Mouse (Mus musculus) embryonic facial prominence, embryonic 15.5 days (tissue): ENCODE measurements around the gene Sys1. TPM values are rescaled to one million over a fixed set of nuclear protein-coding genes. Genes with fewer than 3 reads are reported as not detected.

Experiments
- ATAC-seq: fragments of 200-750 bp; cut with Nextera tagmentation; 2 replicates; pipeline ENCODE4 v1.8.0; 2017; ENCODE audit warnings: low read depth, moderate TSS enrichment; ENCODE audit not compliant: insufficient number of reproducible peaks, low FRiP score, low TSS enrichment
- H3K27ac ChIP-seq: fragments of 300-500 bp; sonication (generic); replicated peaks from 2 replicates; pipeline ENCODE4 v1.5.1; 2015; ENCODE audit warnings: mild to moderate bottlenecking, inconsistent platforms
- H3K27me3 ChIP-seq: fragments of 300-500 bp; sonication (generic); 2 replicates; pipeline ENCODE4 v1.6.1; 2015; ENCODE audit warnings: inconsistent platforms
- H3K36me3 ChIP-seq: fragments of 300-500 bp; sonication (generic); 2 replicates; pipeline ENCODE4 v1.6.1; 2015; ENCODE audit warnings: mild to moderate bottlenecking, inconsistent platforms
- H3K4me1 ChIP-seq: fragments of 300-500 bp; sonication (generic); 2 replicates; pipeline ENCODE4 v1.6.1; 2015; ENCODE audit warnings: inconsistent platforms
- H3K4me2 ChIP-seq: fragments of 300-500 bp; sonication (generic); replicated peaks from 2 replicates; pipeline ENCODE4 v1.6.1; 2015; ENCODE audit warnings: mild to moderate bottlenecking, inconsistent platforms
- H3K4me3 ChIP-seq: fragments of 300-500 bp; sonication (generic); replicated peaks from 2 replicates; pipeline ENCODE4 v1.5.1; 2015; ENCODE audit warnings: mild to moderate bottlenecking, inconsistent platforms
- H3K9ac ChIP-seq: fragments of 300-500 bp; sonication (generic); 2 replicates; pipeline ENCODE4 v1.6.1; 2015; ENCODE audit warnings: inconsistent platforms
- H3K9me3 ChIP-seq: fragments of 300-500 bp; sonication (generic); replicated peaks from 2 replicates; pipeline ENCODE4 v1.6.1; 2016; ENCODE audit warnings: inconsistent platforms
- WGBS: fragments of 180-500 bp; shearing (Covaris S2); methylation state at CpG from one replicate; pipeline ENCODE4 v1.1.7; 2015; 5-methylcytosine and 5-hydroxymethylcytosine counted together
- polyA plus RNA-seq: library from polyadenylated mRNA; unstranded; fragments of >200 nt; fragmentation: Nextera tagmentation; extraction: Ambion mirVana; gene quantifications from 2 replicates; pipeline ENCODE4 v1.2.1, GENCODE M21; 2015

Gene Sys1
- polyA plus RNA-seq, 1 experiment from 2014 or later: 66.3 TPM

GRCm38 (mm10) chr2:164453887-164454500 lies 2.8 kb upstream of the Sys1 start:
- 58% methylated on average over 7 of the region's 7 CpGs for WGBS
- peaks cover 47% of the 10 kb centered on the region for H3K4me1 ChIP-seq
- ATAC-seq: no peak

GRCm38 (mm10) chr2:164454846-164455245 lies 1.9 kb upstream of the Sys1 start:
- Histone ChIP-seq H3K36me3 (no peaks in the 10 kb centered on the region), H3K4me3 (no peak overlapping the region), H3K27ac (no peak overlapping the region), H3K9me3 (no peaks in the 10 kb centered on the region), H3K4me2 (no peak overlapping the region), H3K9ac (no peak overlapping the region), H3K4me1 (peaks cover 47% of the 10 kb centered on the region), H3K27me3 (no peaks in the 10 kb centered on the region)
- WGBS: 61% methylated on average over 10 of the region's 10 CpGs
- ATAC-seq: no peak

More at GRCm38 (mm10) chr2:164453887-164454500, 2.8 kb upstream of the Sys1 start:
- Histone ChIP-seq H3K4me3 (no peak overlapping the region), H3K27me3 (no peaks in the 10 kb centered on the region), H3K9me3 (no peaks in the 10 kb centered on the region), H3K36me3 (no peaks in the 10 kb centered on the region), H3K27ac (no peak overlapping the region), H3K4me2 (no peak overlapping the region), H3K9ac (no peak overlapping the region)

GRCm38 (mm10) chr2:164455421-164456190 lies 1.2 kb upstream of the Sys1 start:
- no peak overlapping the region for H3K4me3 ChIP-seq
- H3K4me2 ChIP-seq: no peak overlapping the region
- no peak for ATAC-seq
- 47% methylated on average over 6 of the region's 6 CpGs for WGBS
- H3K27ac ChIP-seq: no peak overlapping the region
- no peaks in the 10 kb centered on the region for H3K27me3 ChIP-seq
- no peaks in the 10 kb centered on the region for H3K36me3 ChIP-seq
- H3K9me3 ChIP-seq: no peaks in the 10 kb centered on the region
- H3K4me1 ChIP-seq: peaks cover 47% of the 10 kb centered on the region
- H3K9ac ChIP-seq: no peak overlapping the region

GRCm38 (mm10) chr2:164456413-164456812 lies 351 bp upstream of the Sys1 start:
- no peak overlapping the region for H3K9ac ChIP-seq
- no peak for ATAC-seq
- H3K4me1 ChIP-seq: peaks cover 47% of the 10 kb centered on the region
- no peak overlapping the region for H3K27ac ChIP-seq
- WGBS: 85% methylated on average over 1 of the region's 1 CpGs
- no peaks in the 10 kb centered on the region for H3K9me3 ChIP-seq
- H3K36me3 ChIP-seq: no peaks in the 10 kb centered on the region
- H3K27me3 ChIP-seq: no peaks in the 10 kb centered on the region
- no peak overlapping the region for H3K4me3 ChIP-seq
- 0 out of 2 replicates have a peak overlapping the region, but pooled peaks have one; percentile 38 for H3K4me2 ChIP-seq

- WGBS: 63% methylated on average over 7 of the region's 7 CpGs
- Histone ChIP-seq H3K27me3 (no peaks in the 10 kb centered on the region), H3K4me2 (no peak overlapping the region), H3K36me3 (peaks cover under 1% of the 10 kb centered on the region; the same call in 1 of the 2 replicates), H3K9ac (no peak overlapping the region), H3K9me3 (no peaks in the 10 kb centered on the region), H3K4me1 (peaks cover 49% of the 10 kb centered on the region), H3K4me3 (no peak overlapping the region), H3K27ac (no peak overlapping the region)
- no peak for ATAC-seq
These were observed 1.2 kb downstream of the Sys1 start for GRCm38 (mm10) chr2:164457942-164458341.

- H3K9me3 ChIP-seq: no peaks in the 10 kb centered on the region
- 84% methylated on average over 8 of the region's 8 CpGs for WGBS
- no peaks in the 10 kb centered on the region for H3K27me3 ChIP-seq
- H3K4me3 ChIP-seq: no peak overlapping the region
- no peak overlapping the region for H3K27ac ChIP-seq
- ATAC-seq: no peak
- peaks cover 7% of the 10 kb centered on the region; the same call in 1 of the 2 replicates for H3K36me3 ChIP-seq
- H3K4me1 ChIP-seq: peaks cover 46% of the 10 kb centered on the region
- no peak overlapping the region for H3K9ac ChIP-seq
- no peak overlapping the region for H3K4me2 ChIP-seq
These were observed 1.8 kb downstream of the Sys1 start for GRCm38 (mm10) chr2:164458535-164458934.

GRCm38 (mm10) chr2:164460745-164461551 lies 4.2 kb downstream of the Sys1 start, which contains the start of gene Gm20458:
Gm20458 (plus strand) TSS chr2:164460967.
- peak within 1 kb of the TSS; percentile 68 for H3K4me2 ChIP-seq
- H3K4me1 ChIP-seq: peaks cover 33% of the 10 kb centered on the region
- peak within 1 kb of the TSS; percentile 77 for H3K27ac ChIP-seq
- H3K9me3 ChIP-seq: no peaks in the 10 kb centered on the region
- peaks cover 28% of the 10 kb centered on the region for H3K36me3 ChIP-seq
- H3K27me3 ChIP-seq: no peaks in the 10 kb centered on the region
- peak within 1 kb of the TSS; percentile 58 for H3K4me3 ChIP-seq
- WGBS: under 1% methylated on average over 76 of the region's 79 CpGs
- peak; percentile 98 for ATAC-seq
- H3K9ac ChIP-seq: peak within 1 kb of the TSS; percentile 66

GRCm38 (mm10) chr2:164465161-164465560 lies 8.4 kb downstream of the Sys1 start:
- ATAC-seq: no peak

GRCm38 (mm10) chr2:164466787-164467186 lies 10.0 kb downstream of the Sys1 start:
- no peak for ATAC-seq
- H3K27ac ChIP-seq: no peak overlapping the region
- peaks cover 31% of the 10 kb centered on the region for H3K36me3 ChIP-seq
- no peak overlapping the region for H3K4me3 ChIP-seq
- peaks cover 17% of the 10 kb centered on the region for H3K4me1 ChIP-seq
- WGBS: 69% methylated on average over 5 of the region's 5 CpGs
- no peaks in the 10 kb centered on the region for H3K9me3 ChIP-seq
- H3K4me2 ChIP-seq: no peak overlapping the region
- no peaks in the 10 kb centered on the region for H3K27me3 ChIP-seq
- H3K9ac ChIP-seq: no peak overlapping the region

More at GRCm38 (mm10) chr2:164465161-164465560, 8.4 kb downstream of the Sys1 start:
- peaks cover 21% of the 10 kb centered on the region for H3K4me1 ChIP-seq
- H3K27ac ChIP-seq: no peak overlapping the region
- H3K4me2 ChIP-seq: no peak overlapping the region
- no peaks in the 10 kb centered on the region for H3K27me3 ChIP-seq
- H3K9me3 ChIP-seq: no peaks in the 10 kb centered on the region
- peaks cover 31% of the 10 kb centered on the region for H3K36me3 ChIP-seq
- H3K9ac ChIP-seq: no peak overlapping the region
- H3K4me3 ChIP-seq: no peak overlapping the region

GRCm38 (mm10) chr2:164470254-164470653 lies 13.5 kb downstream of the Sys1 start:
- Histone ChIP-seq H3K9me3 (no peaks in the 10 kb centered on the region), H3K27ac (no peak overlapping the region), H3K27me3 (no peaks in the 10 kb centered on the region), H3K4me2 (no peak overlapping the region), H3K36me3 (peaks cover 22% of the 10 kb centered on the region), H3K9ac (no peak overlapping the region), H3K4me3 (no peak overlapping the region), H3K4me1 (peaks cover 5% of the 10 kb centered on the region; the same call in 1 of the 2 replicates)
- WGBS: 18% methylated on average over 10 of the region's 10 CpGs
- ATAC-seq: no peak

- Histone ChIP-seq H3K36me3 (peaks cover 14% of the 10 kb centered on the region), H3K27me3 (no peaks in the 10 kb centered on the region), H3K4me3 (no peak within 1 kb of the TSS), H3K9ac (no peak within 1 kb of the TSS), H3K4me2 (no peak within 1 kb of the TSS), H3K4me1 (no peaks in the 10 kb centered on the region), H3K9me3 (no peaks in the 10 kb centered on the region), H3K27ac (no peak within 1 kb of the TSS)
- WGBS: 87% methylated on average over 6 of the region's 6 CpGs
- no peak for ATAC-seq
These were observed 16.9 kb downstream of the Sys1 start, which contains the start of gene Trp53tg5 for GRCm38 (mm10) chr2:164473624-164474023. Trp53tg5 (minus strand) TSS chr2:164473724.
